ENCODE assay signal across 17 mouse cellular contexts in the genomic region with DNA sequence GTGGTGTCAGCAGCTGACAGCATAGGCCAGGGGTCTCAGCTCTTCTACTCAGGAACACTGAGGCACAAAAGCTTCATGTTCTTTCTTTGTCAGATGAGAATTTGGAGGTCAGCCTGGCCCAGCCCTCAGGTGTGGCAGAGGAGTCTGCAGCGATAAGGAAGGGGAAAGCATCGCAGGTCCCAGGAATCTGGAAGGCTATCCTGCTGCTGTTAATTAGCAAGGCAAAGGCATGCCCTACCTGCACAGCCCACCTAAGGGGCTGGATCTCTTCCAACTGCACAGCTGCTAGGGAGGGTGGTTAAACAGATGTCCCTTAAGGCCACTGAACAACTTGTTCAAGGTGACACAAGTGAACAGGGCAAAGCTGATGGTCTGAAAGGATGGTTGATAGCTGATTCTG. TPM values are rescaled to one million over a fixed set of nuclear protein-coding genes. Genes with fewer than 3 reads are reported as not detected.
DNase-seq lines count a peak whose midpoint lies in the region; ATAC-seq and TF ChIP-seq lines count a peak whose summit lies in the region.
"Had no signal": no experiment of that assay in that cellular context is flagged by ENCODE, and none has a peak within 500 bp of the region (broad histone marks: within the 10 kb centered on the region; RNA-seq: fewer than 3 reads in every experiment).

No protein-coding gene starts in this region.

- ATAC-seq in intestine, embryonic 15.5 days: peak; percentile 11

- H3K9me3 ChIP-seq in ES-E14 (ENCODE audit: control insufficient read depth, insufficient read depth, low read depth, low read length): no peaks in the 10 kb centered on the region
- H3K9me3 ChIP-seq in intestine, embryonic 15.5 days: no peaks in the 10 kb centered on the region
- H3K9me3 ChIP-seq: embryonic facial prominence, embryonic 10.5 days; heart, embryonic 13.5 days; hindbrain, embryonic 12.5 days; kidney, embryonic 15.5 days had no signal

- in situ Hi-C loops in ES-E14 (cut with MboI; ENCODE audit: low sequenced_read_pairs in 2 of 2, unreplicated experiment in 2 of 2): loop anchor here in 1 of 2 experiments (25.0 kb wide), 1 partner anchor 247 kb away; a partner anchor contains a TSS

- H3K9ac ChIP-seq in ES-E14 (ENCODE audit: insufficient read depth, low read depth, low read length, poor library complexity, severe bottlenecking): no peak overlapping the region; the same call in 1 of the 2 replicates
- H3K9ac ChIP-seq in intestine, embryonic 15.5 days: peak overlapping the region; percentile 26; the same call in 1 of the 2 replicates
- H3K9ac ChIP-seq: heart, embryonic 13.5 days; hindbrain, embryonic 12.5 days had no signal

- peak overlapping the region; percentile 44 for H3K4me2 ChIP-seq in intestine, embryonic 15.5 days (replicated peaks)
- H3K4me2 ChIP-seq: heart, embryonic 13.5 days; hindbrain, embryonic 12.5 days had no signal

- peak overlapping the region; percentile 49 for H3K4me3 ChIP-seq in kidney, adult 2 months (ENCODE audit: insufficient read depth, low read depth, low read length)
- H3K4me3 ChIP-seq in ES-E14 (ENCODE audit: insufficient read depth in 1 of 2, low read depth in 1 of 2, low read length in 2 of 2, poor library complexity in 1 of 2, severe bottlenecking in 1 of 2): peak overlapping the region; percentile 10 to 34; a peak in 2 of 4 replicates
- H3K4me3 ChIP-seq in intestine, embryonic 15.5 days (replicated peaks): peak overlapping the region; percentile 19
- H3K4me3 ChIP-seq: embryonic facial prominence, embryonic 10.5 days; heart, embryonic 13.5 days; hindbrain, embryonic 12.5 days; kidney, embryonic 15.5 days had no signal

- H3K36me3 ChIP-seq in kidney, adult 2 months (ENCODE audit: control insufficient read depth, insufficient read depth, low read length): no peaks in the 10 kb centered on the region
- no peaks in the 10 kb centered on the region for H3K36me3 ChIP-seq in ES-E14 (ENCODE audit: control insufficient read depth, insufficient read depth, low read length, poor library complexity, severe bottlenecking)
- H3K36me3 ChIP-seq in intestine, embryonic 15.5 days: no peaks in the 10 kb centered on the region
- H3K36me3 ChIP-seq: embryonic facial prominence, embryonic 10.5 days; heart, embryonic 13.5 days; hindbrain, embryonic 12.5 days; kidney, embryonic 15.5 days had no signal

- peak; percentile 23 for DNase-seq in kidney, adult 2 months
- DNase-seq in kidney, adult 9 months: no peak
- DNase-seq in ES-E14 (ENCODE audit: low read depth, low spot score): no peak
- no peak for DNase-seq in testis, postnatal 14 days (ENCODE audit: low spot score)
- DNase-seq in Muller cell, postnatal 12 days (ENCODE audit: inconsistent ontology term): no peak
- DNase-seq in heart, adult 8-10 months (ENCODE audit: low spot score): no peak
- DNase-seq: adrenal gland, adult 2 months; adrenal gland, postnatal 25 days; gastrocnemius, postnatal 10 days; heart, postnatal 36 days had no signal

- WGBS in kidney, adult 2 months: 51% methylated on average over 2 of the region's 2 CpGs
- 66% methylated on average over 2 of the region's 2 CpGs for WGBS in intestine, embryonic 15.5 days

- TF ChIP-seq POLR2A in kidney, adult 2 months (IDR thresholded peaks at IDR 0.05; ENCODE audit: low read depth, low read length): no peak

- peak overlapping the region; percentile 84 for H3K27ac ChIP-seq in kidney, adult 2 months (ENCODE audit: insufficient read depth, low read depth, low read length)
- peak overlapping the region; percentile 57; the same call in 1 of the 2 replicates for H3K27ac ChIP-seq in ES-E14 (ENCODE audit: insufficient read depth, low read depth, low read length, poor library complexity, severe bottlenecking)
- peak overlapping the region; percentile 82 for H3K27ac ChIP-seq in intestine, embryonic 15.5 days
- H3K27ac ChIP-seq: heart, embryonic 13.5 days; hindbrain, postnatal 0 days had no signal

- no peaks in the 10 kb centered on the region for H3K27me3 ChIP-seq in kidney, adult 2 months (replicated peaks; ENCODE audit: control insufficient read depth, insufficient read depth, low read length)
- H3K27me3 ChIP-seq in intestine, embryonic 15.5 days (replicated peaks): no peaks in the 10 kb centered on the region
- H3K27me3 ChIP-seq: hindbrain, embryonic 12.5 days; kidney, embryonic 15.5 days had no signal

- peaks cover 18% of the 10 kb centered on the region for H3K4me1 ChIP-seq in kidney, adult 2 months (ENCODE audit: control insufficient read depth, insufficient read depth, low read length)
- peaks cover 14 to 34% of the 10 kb centered on the region in 2 experiments for H3K4me1 ChIP-seq in ES-E14 (ENCODE audit: control insufficient read depth in 2 of 2, insufficient read depth in 2 of 2, low read length in 2 of 2, poor library complexity in 1 of 2)
- peaks cover 20% of the 10 kb centered on the region for H3K4me1 ChIP-seq in intestine, embryonic 15.5 days (replicated peaks)

- TF ChIP-seq CTCF in kidney, adult 2 months (conservative IDR thresholded peaks at IDR 0.05; ENCODE audit: insufficient read depth, insufficient read length, low read depth, low read length): no peak

TF ChIP-seq in ES-E14, 5 proteins besides CTCF, POLR2A, EP300 and RAD21:
- no peak for TF ChIP-seq MAFK (IDR thresholded peaks at IDR 0.05; ENCODE audit: insufficient read depth, low read depth, low read length)
- TF ChIP-seq CHD2 (IDR thresholded peaks at IDR 0.05; ENCODE audit: low read depth, low read length): no peak
- TF ChIP-seq ZC3H11A (IDR thresholded peaks at IDR 0.05; ENCODE audit: borderline replicate concordance, low read depth, low read length): no peak
- TF ChIP-seq ZNF384 (IDR thresholded peaks at IDR 0.05; ENCODE audit: low read depth, low read length): no peak
- no peak for TF ChIP-seq HCFC1 (IDR thresholded peaks at IDR 0.05; ENCODE audit: borderline replicate concordance, insufficient read depth, low read length)
TF ChIP-seq in ES-E14: peak in this region for 0.

RNA-seq across cellular contexts. Expression of a gene that starts 0.6 kb away (rescaled TPM):
- polyA plus RNA-seq in kidney, adult 2 months (2012; rRNA removed): 107 and 133 TPM in 2 replicates
- total RNA-seq in ES-E14 (2012; rRNA removed): 22.0 and 32.2 TPM in 2 replicates
- 12.7 and 15.8 TPM in 2 replicates for polyA plus RNA-seq in intestine, embryonic 15.5 days (2015; fragmentation: Nextera tagmentation; extraction: Ambion mirVana)
- not detected for total RNA-seq in heart, adult 8-10 months (2022)
- total RNA-seq: adrenal gland, adult 2 months; adrenal gland, postnatal 25 days; gastrocnemius, postnatal 10 days; gastrocnemius, postnatal 4 days; heart, postnatal 36 days had no signal
- polyA plus RNA-seq: adrenal gland, adult 2 months; hindbrain, embryonic 12.5 days had no signal

Comparison
In these comparisons a context has a peak if more than half of its experiments do, and no peak if none do; other contexts are left out.
1. RNA of a gene that starts 0.6 kb away (total RNA-seq): 22.0 to 32.2 TPM in ES-E14; not detected in heart, adult 8-10 months; every median in the first group is over 10 times any median in the second.
2. Peak in every context shown above with its lines, with median percentiles within 50 percentile points of each other: H3K27ac ChIP-seq and H3K4me3 ChIP-seq.